Mouse (Mus musculus): ENCODE data around the gene Gm11983. TPM values are rescaled to one million over a fixed set of nuclear protein-coding genes. Genes with fewer than 3 reads are reported as not detected.
"Not testable (repeated sequence)": the region's sequence is repeated elsewhere in the genome, so short reads cannot be mapped to it uniquely, and the experiment has no call there.

Gm11983 gene
- polyA plus RNA-seq (2015; fragmentation: Nextera tagmentation; extraction: Ambion mirVana), result not detected in 2 replicates

- Histone ChIP-seq H3K36me3 (replicated peaks) (no peaks in the 10 kb centered on the region), H3K27ac (replicated peaks) (no peak within 1 kb of the TSS), H3K4me2 (no peak within 1 kb of the TSS), H3K4me1 (replicated peaks) (no peaks in the 10 kb centered on the region), H3K9me3 (replicated peaks) (no peaks in the 10 kb centered on the region), H3K4me3 (replicated peaks) (no peak within 1 kb of the TSS), H3K9ac (no peak within 1 kb of the TSS), H3K27me3 (no peaks in the 10 kb centered on the region)
- WGBS (ENCODE audit: insufficient replicate concordance), result 47% methylated on average over 1 of the region's 1 CpGs
- ATAC-seq (ENCODE audit: insufficient read depth), result no peak
Observed at GRCm38 (mm10) chr11:6837554-6837953, at the start of gene Gm11983. Gm11983 (minus strand) TSS chr11:6837654.

GRCm38 (mm10) chr11:6883045-6883444, 45.6 kb upstream of the Gm11983 start:
- not testable (repeated sequence) for ATAC-seq (ENCODE audit: insufficient read depth); H3K4me3 ChIP-seq (replicated peaks); H3K27me3 ChIP-seq; H3K9me3 ChIP-seq (replicated peaks); H3K4me1 ChIP-seq (replicated peaks); H3K27ac ChIP-seq (replicated peaks); H3K9ac ChIP-seq; H3K36me3 ChIP-seq (replicated peaks); H3K4me2 ChIP-seq
- WGBS (ENCODE audit: insufficient replicate concordance), result 66% methylated on average over 4 of the region's 4 CpGs

- ATAC-seq (ENCODE audit: insufficient read depth), result no peak
- H3K36me3 ChIP-seq (replicated peaks), result no peaks in the 10 kb centered on the region
- H3K27me3 ChIP-seq, result no peaks in the 10 kb centered on the region
- H3K4me1 ChIP-seq (replicated peaks), result no peaks in the 10 kb centered on the region
- H3K4me3 ChIP-seq (replicated peaks), result no peak overlapping the region
- H3K4me2 ChIP-seq, result no peak overlapping the region
- H3K27ac ChIP-seq (replicated peaks), result no peak overlapping the region
- 38% methylated on average over 5 of the region's 5 CpGs for WGBS (ENCODE audit: insufficient replicate concordance)
- no peaks in the 10 kb centered on the region for H3K9me3 ChIP-seq (replicated peaks)
- no peak overlapping the region for H3K9ac ChIP-seq
Observed at GRCm38 (mm10) chr11:6881614-6882013, 44.2 kb upstream of the Gm11983 start.

DNA sequence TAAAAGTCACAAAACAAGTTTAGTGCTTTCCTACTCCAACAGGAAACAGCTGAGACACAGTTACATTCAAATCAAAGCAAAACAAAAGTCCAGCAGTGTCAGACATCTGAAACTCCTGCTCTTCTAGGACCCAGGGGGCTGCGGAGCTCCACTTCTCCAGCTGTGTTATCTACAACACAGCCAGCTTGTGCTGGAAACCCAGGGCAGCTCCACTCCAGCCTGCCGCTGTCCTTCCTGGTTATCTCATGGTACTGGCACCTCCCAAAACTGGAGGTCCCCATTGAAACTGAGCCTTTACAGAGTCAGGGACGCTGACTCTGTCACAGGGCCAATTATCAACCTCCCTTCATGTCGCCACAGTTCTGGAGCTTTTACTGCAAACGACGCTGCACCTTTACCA, 40.3 kb upstream of the Gm11983 start:
- Histone ChIP-seq H3K4me1 (replicated peaks) (no peaks in the 10 kb centered on the region), H3K4me3 (replicated peaks) (no peak overlapping the region), H3K9me3 (replicated peaks) (no peaks in the 10 kb centered on the region), H3K9ac (no peak overlapping the region), H3K4me2 (no peak overlapping the region), H3K36me3 (replicated peaks) (no peaks in the 10 kb centered on the region), H3K27ac (replicated peaks) (no peak overlapping the region), H3K27me3 (no peaks in the 10 kb centered on the region)
- WGBS (ENCODE audit: insufficient replicate concordance), result 56% methylated on average over 6 of the region's 6 CpGs
- ATAC-seq (ENCODE audit: insufficient read depth), result no peak

GRCm38 (mm10) chr11:6870947-6871346, 33.5 kb upstream of the Gm11983 start:
- 44% methylated on average over 1 of the region's 1 CpGs for WGBS (ENCODE audit: insufficient replicate concordance)
- no peak overlapping the region for H3K4me2 ChIP-seq
- H3K27me3 ChIP-seq, result no peaks in the 10 kb centered on the region
- H3K9me3 ChIP-seq (replicated peaks), result no peaks in the 10 kb centered on the region
- H3K4me3 ChIP-seq (replicated peaks), result no peak overlapping the region
- H3K27ac ChIP-seq (replicated peaks), result no peak overlapping the region
- H3K36me3 ChIP-seq (replicated peaks), result no peaks in the 10 kb centered on the region
- no peak overlapping the region for H3K9ac ChIP-seq
- H3K4me1 ChIP-seq (replicated peaks), result no peaks in the 10 kb centered on the region
- no peak for ATAC-seq (ENCODE audit: insufficient read depth)

GRCm38 (mm10) chr11:6865536-6865935, 28.1 kb upstream of the Gm11983 start:
- no peak for ATAC-seq (ENCODE audit: insufficient read depth)
- Histone ChIP-seq H3K4me1 (replicated peaks) (no peaks in the 10 kb centered on the region), H3K27me3 (no peaks in the 10 kb centered on the region), H3K27ac (replicated peaks) (no peak overlapping the region), H3K4me2 (no peak overlapping the region), H3K4me3 (replicated peaks) (no peak overlapping the region), H3K36me3 (replicated peaks) (no peaks in the 10 kb centered on the region), H3K9me3 (replicated peaks) (no peaks in the 10 kb centered on the region), H3K9ac (no peak overlapping the region)
- WGBS (ENCODE audit: insufficient replicate concordance), result 72% methylated on average over 3 of the region's 3 CpGs

- WGBS (ENCODE audit: insufficient replicate concordance), result 49% methylated on average over 3 of the region's 3 CpGs
- no peaks in the 10 kb centered on the region for H3K27me3 ChIP-seq
Observed at GRCm38 (mm10) chr11:6862185-6862584, 24.7 kb upstream of the Gm11983 start.

GRCm38 (mm10) chr11:6859898-6860858, 22.7 kb upstream of the Gm11983 start:
- H3K27ac ChIP-seq (replicated peaks), result no peak overlapping the region
- H3K36me3 ChIP-seq (replicated peaks), result no peaks in the 10 kb centered on the region
- ATAC-seq (ENCODE audit: insufficient read depth), result no peak
- no peaks in the 10 kb centered on the region for H3K9me3 ChIP-seq (replicated peaks)
- no peaks in the 10 kb centered on the region for H3K4me1 ChIP-seq (replicated peaks)
- H3K4me3 ChIP-seq (replicated peaks), result no peak overlapping the region
- no peak overlapping the region for H3K4me2 ChIP-seq
- no peaks in the 10 kb centered on the region for H3K27me3 ChIP-seq
- H3K9ac ChIP-seq, result no peak overlapping the region
- 31% methylated on average over 11 of the region's 11 CpGs for WGBS (ENCODE audit: insufficient replicate concordance)

More at GRCm38 (mm10) chr11:6862185-6862584, 24.7 kb upstream of the Gm11983 start:
- no peak for ATAC-seq (ENCODE audit: insufficient read depth)
- Histone ChIP-seq H3K9ac (no peak overlapping the region), H3K4me1 (replicated peaks) (no peaks in the 10 kb centered on the region), H3K4me2 (no peak overlapping the region), H3K9me3 (replicated peaks) (no peaks in the 10 kb centered on the region), H3K36me3 (replicated peaks) (no peaks in the 10 kb centered on the region), H3K27ac (replicated peaks) (no peak overlapping the region), H3K4me3 (replicated peaks) (no peak overlapping the region)

GRCm38 (mm10) chr11:6859096-6859495, 21.6 kb upstream of the Gm11983 start:
- H3K27ac ChIP-seq (replicated peaks), result no peak overlapping the region
- H3K36me3 ChIP-seq (replicated peaks), result no peaks in the 10 kb centered on the region
- H3K4me3 ChIP-seq (replicated peaks), result no peak overlapping the region
- H3K9ac ChIP-seq, result no peak overlapping the region
- H3K4me1 ChIP-seq (replicated peaks), result no peaks in the 10 kb centered on the region
- H3K4me2 ChIP-seq, result no peak overlapping the region
- H3K27me3 ChIP-seq, result no peaks in the 10 kb centered on the region
- 60% methylated on average over 8 of the region's 8 CpGs for WGBS (ENCODE audit: insufficient replicate concordance)
- no peaks in the 10 kb centered on the region for H3K9me3 ChIP-seq (replicated peaks)
- no peak for ATAC-seq (ENCODE audit: insufficient read depth)

DNA sequence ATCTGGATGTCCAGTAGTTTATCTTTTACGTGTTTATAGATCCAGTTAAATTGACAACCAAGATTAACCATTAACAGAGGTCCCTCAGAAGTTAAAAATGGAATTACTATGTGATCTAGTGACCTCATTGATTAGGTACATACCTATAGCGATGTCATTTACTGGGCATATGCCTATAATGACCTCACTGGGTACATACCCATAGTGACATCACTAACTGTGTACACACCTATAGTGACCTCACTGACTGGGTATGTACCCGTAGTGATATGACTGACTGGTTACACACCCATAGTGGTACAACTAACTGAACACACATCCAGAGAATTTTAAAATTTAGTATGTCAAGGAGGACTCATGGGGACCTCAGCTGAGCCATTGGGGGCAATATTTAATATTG, 18.5 kb upstream of the Gm11983 start:
- no peak for ATAC-seq (ENCODE audit: insufficient read depth)
- H3K4me2 ChIP-seq, result no peak overlapping the region

GRCm38 (mm10) chr11:6853366-6853765, 15.9 kb upstream of the Gm11983 start:
- WGBS (ENCODE audit: insufficient replicate concordance), result 72% methylated on average over 4 of the region's 4 CpGs
- H3K27me3 ChIP-seq; H3K4me3 ChIP-seq (replicated peaks): not testable (repeated sequence)

More for the DNA sequence above, 18.5 kb upstream of the Gm11983 start:
- H3K36me3 ChIP-seq (replicated peaks), result no peaks in the 10 kb centered on the region
- H3K4me3 ChIP-seq (replicated peaks), result no peak overlapping the region
- H3K4me1 ChIP-seq (replicated peaks), result no peaks in the 10 kb centered on the region
- H3K9me3 ChIP-seq (replicated peaks), result no peaks in the 10 kb centered on the region
- WGBS (ENCODE audit: insufficient replicate concordance), result 51% methylated on average over 3 of the region's 3 CpGs
- H3K27ac ChIP-seq (replicated peaks), result no peak overlapping the region
- H3K27me3 ChIP-seq, result no peaks in the 10 kb centered on the region
- no peak overlapping the region for H3K9ac ChIP-seq

More at GRCm38 (mm10) chr11:6853366-6853765, 15.9 kb upstream of the Gm11983 start:
- not testable (repeated sequence) for H3K36me3 ChIP-seq (replicated peaks); H3K4me1 ChIP-seq (replicated peaks); H3K9me3 ChIP-seq (replicated peaks); ATAC-seq (ENCODE audit: insufficient read depth); H3K27ac ChIP-seq (replicated peaks); H3K9ac ChIP-seq; H3K4me2 ChIP-seq
